Mouse (Mus musculus): Measurements from ENCODE around the gene Itpr3.

The Itpr3 gene

DNA sequence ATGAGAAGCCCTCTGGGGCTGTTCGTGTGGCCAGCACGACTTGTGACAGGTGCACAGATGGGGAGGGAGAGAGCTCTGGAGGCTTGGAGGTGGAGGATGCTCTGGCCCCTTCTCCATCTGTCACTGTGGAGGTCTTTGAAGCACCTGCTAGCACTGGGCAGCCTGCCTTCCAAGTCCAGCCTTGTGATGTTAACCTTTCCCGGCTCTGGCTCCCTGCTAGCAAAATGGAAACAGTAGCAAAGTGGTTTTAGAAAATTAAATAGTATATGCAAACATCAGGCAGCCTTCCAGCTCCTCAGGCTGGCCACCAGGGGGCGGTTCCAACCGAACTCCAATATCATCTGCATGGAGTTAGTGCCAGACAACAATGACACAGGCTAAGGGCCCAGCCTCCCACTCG lies 14.5 kb downstream of the Itpr3 start:
- peak; percentile 53 for DNase-seq (ENCODE audit: low read depth)

DNA sequence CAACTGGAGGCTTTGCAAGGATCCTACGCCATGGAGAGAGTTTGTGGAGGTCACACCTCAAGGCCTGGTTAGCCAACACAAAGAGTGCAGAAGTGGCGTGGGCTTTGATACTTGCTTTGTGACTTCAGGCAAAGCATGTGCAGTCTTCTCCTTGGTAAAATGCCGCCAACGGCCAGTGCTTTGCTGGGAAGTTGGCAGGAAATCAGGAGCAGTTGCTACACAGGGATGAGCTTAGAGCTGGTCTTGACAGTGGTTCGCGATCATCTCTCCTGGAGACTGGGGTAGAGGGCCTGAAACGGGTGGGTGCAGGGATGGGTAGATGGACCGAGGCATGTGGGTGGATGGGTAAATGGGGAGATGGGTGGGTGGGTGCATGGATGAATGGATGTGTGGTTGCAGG lies 15.3 kb downstream of the Itpr3 start:
- no peak for DNase-seq (ENCODE audit: low read depth)

DNA sequence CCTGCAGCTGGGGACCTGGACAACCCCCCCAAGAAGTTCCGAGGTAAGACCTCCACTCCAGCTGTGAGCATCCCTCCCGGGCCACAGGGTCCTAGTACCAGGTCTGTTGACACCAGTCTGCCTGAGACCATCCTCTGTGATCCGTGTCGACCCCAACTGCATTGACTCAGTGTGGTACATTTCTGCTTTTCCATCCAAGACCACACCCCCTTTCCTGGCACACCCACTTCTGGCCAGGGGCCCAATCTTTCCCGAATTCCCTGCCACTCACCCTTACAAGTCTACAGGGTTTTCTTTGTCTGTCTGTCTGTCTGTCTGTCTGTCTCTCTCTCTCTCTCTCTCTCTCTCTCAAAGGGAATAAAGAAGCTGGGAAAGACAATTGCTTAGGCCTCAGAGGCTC lies 16.0 kb downstream of the Itpr3 start:
- DNase-seq (ENCODE audit: low read depth) = no peak

DNA sequence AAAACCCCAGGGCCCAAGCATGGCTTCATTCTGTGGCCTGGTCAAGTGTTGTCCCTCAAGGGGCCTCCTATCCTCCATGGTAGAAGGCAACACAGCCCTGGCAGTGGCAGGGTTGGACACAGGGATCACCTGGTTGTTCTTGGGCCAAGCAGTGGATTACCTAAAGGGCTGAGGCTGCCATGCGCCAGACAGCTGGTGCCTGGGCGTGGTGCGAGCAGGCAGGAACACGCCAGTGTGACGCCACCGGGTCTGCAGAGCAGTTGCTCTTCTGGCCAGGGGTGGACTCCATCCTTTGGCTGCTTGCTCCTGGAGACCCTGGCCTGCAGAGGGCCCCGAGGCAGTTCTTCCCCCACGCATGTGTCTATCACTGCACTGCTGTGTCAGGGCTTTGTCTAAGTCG lies 16.7 kb downstream of the Itpr3 start:
- DNase-seq (ENCODE audit: low read depth) = no peak

DNA sequence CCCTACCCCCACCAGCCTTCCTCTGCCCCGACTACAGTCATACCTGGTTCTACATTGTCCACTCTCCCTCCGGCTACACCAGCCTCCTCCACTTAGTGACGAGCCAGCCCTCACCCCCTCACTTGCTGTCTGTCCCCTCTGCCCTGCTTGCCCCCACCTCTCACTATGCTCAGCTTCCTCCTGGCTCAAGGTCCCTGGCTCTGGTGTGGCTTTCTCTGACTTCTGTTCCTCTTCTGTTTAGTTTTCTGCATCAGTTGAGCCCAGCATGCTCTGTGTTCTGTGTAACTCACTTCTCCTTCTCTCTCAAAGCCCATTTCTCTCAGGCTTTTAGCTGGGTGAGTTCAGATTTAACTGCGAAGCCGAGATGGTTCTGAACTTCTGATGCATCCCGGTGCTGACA lies 17.1 kb downstream of the Itpr3 start:
- DNase-seq (ENCODE audit: low read depth) = no peak

DNA sequence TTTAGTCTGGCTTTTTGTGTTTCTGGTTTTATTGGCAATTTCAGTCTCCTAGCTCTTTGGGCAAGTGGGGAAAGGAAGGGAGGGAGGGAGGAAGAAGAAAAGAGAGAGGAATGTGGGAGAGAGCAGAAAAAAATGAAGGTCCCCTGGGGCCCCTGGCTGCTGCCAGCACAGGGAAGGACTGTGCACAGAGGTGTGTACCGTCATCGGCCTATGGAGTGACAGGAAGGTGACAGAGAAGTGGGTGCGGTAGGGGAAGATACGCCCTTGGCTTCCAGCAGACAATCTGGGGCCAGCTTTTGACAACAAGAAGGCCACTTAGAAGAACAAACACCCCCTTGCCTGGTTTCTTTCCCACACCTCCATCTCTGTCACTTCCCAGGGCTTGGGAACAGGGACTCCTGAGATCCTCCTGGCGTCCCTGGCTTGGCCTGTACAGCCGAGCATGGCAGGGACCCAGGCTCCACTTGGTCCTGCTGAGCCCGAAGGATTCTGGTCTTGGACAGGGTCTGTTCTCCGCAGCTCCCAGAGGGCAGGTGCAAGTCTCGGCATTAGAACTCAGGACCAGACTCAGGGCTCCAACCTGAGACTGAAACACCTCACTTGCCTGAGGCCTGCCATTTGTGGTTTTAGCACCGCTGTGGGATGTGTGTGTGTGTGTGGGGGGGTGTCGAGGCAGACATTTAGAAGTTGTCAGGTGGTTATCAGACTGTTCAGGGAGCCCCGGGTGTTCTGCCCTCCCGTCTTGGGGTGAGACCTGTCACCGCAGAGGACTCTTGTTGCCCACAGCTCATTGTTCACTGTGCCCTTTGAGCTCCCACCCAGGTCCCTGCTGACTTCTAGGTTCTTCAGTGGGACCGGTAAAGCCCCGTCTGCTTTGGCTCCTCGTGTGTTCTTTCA lies 18.0 kb downstream of the Itpr3 start:
- DNase-seq (ENCODE audit: low read depth) = no peak

DNA sequence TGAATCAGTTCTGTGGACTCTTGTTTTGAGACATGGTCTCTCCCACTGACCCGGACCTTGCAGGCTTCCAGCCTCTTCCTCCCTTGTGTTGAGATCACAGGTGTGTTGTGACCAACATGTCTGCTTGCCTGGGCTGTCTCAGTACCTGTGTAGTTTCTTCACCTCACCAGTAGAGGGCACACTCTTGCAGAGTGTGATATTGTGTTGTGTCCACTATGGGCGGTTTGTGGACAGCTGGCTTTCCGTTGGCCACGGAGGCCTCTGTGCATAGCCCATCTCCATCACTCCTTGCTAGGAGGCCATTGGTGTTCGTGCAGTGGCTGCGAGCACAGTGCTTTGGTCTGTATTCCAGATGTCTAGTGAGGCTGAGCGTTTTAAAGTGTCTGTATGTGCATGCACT lies 20.0 kb downstream of the Itpr3 start:
- no peak for DNase-seq (ENCODE audit: low read depth)

DNA sequence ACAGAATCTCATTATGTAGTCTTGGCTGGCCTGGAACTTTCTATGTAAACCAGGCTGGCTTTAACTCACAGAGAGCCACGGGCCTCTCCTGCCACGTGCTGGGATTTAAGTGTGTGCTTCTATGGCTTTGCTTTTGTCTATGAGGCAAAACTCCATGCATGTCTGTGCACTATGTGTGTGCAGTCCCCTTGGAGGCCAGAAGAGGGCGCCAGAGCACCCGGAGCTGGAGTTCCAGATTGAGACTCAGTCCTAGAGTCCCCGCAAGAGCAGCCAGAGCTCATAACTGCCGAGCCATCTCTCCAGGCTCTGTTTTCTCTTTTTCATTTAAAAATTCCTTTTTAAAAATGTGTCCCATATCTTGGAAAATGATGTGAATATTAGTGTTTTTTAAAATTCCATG lies 20.8 kb downstream of the Itpr3 start:
- peak; percentile 53 for DNase-seq (ENCODE audit: low read depth)

DNA sequence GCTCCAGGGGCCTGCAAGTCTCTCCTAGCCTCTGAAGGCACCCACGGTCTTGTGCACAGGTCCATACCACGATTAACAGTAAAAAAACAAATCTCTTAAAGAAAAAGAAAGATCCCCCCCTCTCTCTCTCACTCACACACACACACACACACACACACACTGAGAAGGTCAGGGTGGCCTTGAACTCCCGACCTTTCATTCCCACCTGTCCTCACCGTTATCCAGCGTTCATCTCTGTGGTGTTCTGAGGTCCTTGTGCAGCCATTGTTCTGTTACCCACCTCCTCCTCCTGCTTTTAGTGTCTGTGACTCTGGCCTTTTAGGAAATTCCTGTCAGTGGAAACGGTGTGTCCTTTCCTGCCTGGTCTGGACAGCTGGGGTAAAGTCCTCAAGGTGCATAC lies 21.4 kb downstream of the Itpr3 start:
- no peak for DNase-seq (ENCODE audit: low read depth)

DNA sequence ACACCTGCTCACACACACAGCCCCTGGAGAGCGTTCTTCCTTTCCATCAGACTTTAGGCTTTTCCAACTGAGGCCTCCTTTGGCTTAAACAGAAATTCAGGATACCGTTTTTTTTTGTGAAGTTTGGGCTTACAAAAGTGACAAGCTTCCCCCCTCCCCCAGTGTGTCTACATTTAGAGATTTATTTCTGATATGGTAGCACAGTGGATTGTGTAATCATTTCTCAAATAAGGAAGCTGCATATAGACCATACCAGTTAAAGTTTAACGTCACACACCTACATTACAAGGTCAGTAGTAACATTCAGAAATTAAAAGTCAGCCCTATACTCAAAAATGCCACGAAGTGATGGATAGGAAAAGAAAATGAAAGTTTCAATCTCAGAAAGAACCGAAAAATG lies 24.8 kb downstream of the Itpr3 start:
- DNase-seq (ENCODE audit: low read depth) = no peak

DNA sequence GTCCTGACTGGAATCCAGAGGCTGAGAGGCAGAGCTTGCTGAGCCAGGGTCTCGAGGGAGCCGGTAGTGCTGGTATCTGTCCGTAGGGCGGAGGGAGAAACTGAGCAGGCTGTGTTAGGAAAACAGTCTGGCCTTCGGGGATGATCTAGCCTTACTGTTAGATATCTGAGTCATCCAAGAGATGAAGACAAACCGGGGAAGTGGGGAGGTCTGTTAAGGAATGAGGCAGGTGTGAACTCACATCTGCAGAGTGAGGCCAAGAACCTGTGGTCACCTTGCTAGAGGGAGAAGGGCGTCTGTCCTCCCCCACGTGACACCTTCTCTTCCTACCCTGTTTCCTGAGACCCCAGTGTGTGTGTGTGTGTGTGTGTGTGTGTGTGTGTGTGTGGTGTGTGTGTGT lies 25.7 kb downstream of the Itpr3 start:
- no peak for DNase-seq (ENCODE audit: low read depth)

DNA sequence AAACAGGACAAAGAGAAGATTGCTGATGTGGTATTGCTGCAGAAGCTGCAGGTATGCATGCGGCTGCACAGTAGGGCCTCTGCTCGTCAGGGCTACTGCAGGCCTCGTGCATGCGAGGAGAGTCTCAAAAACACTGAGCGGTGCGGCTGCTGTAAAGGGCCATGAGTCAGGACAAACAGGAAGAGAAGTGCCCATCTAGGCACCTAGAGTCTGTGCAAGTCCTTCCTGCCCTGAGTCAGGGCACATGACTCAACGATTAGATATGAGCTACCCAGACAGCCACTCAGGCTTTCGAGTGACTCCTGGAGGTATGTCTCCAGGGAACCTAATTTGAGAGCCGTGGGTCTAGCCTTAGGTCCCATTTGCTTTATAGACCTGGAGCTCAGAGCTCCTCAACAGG lies 26.5 kb downstream of the Itpr3 start:
- peak; percentile 22 for DNase-seq (ENCODE audit: low read depth)

DNA sequence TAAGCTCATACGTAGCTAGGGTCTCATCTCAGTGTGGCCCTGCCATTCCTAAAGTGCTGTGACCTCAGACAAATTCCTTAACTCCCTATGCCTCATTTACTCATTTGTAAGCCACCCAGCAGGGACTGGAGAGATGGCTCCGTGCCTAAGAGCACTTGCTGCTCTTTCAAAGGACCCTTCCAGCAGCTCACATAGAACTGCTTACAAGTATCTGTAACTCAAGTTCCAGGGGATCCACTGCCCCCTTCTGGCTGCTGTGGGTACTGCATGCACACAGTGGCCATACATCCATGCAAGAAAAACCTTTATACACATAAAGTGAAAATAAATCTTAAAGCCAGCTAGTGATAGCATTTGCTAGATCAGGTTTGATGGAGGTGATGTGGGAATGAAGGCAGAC lies 28.6 kb downstream of the Itpr3 start:
- peak; percentile 85 for DNase-seq (ENCODE audit: low read depth)

DNA sequence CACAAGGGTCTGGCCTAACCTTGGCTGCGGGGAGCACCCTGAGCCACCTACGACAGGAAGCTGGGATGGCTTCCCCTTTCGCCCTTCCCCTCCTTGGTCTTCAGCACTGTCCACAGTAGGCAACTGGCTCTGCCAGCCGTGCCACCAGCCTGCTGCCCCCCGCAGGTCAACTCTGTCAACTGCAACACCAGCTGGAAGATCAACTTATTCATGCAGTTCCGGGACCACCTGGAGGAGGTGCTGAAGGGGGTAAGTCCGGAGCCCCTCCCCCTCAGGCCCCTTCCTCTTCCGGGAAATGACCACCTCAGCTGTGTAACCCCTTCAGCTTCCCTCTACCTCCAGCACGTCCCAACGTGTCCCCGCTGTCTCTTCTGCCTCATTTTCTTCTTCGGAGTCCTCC lies 30.3 kb downstream of the Itpr3 start:
- peak; percentile 58 for DNase-seq (ENCODE audit: low read depth)

DNA sequence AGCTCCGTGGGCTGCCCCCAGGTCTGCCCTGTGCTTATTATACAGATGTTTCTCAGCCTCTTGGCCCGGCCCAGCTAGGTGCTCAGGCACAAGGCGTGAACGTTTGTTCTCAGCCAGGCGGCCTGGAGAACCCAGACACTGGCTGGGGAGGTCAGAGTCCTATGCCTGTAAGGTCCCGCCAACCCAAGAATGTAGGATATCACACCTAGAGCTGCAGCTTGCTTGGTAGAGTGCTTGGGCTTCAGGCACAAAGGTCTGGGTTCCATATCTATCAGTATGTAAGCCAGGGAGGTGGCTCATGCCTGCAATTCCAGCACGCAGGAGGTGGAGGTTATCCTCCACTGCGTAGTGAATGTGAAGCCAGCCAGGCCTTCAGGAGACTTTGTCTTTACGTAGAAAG lies 33.0 kb downstream of the Itpr3 start:
- no peak for DNase-seq (ENCODE audit: low read depth)

DNA sequence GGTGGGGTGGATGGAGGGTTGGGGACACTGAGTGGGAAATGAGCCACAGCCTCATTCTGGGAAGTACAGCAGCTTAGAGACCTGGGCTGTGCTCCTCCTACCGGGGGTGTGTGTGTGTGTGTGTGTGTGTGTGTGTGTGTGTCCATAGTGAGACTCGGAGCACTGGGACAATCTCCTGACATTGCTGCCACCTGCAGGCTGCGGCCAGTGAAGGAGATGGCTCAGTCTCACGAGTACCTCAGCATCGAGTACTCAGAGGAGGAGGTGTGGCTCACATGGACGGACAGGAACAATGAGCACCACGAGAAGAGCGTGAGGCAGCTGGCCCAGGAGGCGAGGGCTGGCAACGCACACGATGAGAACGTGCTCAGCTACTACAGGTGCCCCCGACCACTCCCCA lies 38.6 kb downstream of the Itpr3 start:
- no peak for DNase-seq (ENCODE audit: low read depth)

DNA sequence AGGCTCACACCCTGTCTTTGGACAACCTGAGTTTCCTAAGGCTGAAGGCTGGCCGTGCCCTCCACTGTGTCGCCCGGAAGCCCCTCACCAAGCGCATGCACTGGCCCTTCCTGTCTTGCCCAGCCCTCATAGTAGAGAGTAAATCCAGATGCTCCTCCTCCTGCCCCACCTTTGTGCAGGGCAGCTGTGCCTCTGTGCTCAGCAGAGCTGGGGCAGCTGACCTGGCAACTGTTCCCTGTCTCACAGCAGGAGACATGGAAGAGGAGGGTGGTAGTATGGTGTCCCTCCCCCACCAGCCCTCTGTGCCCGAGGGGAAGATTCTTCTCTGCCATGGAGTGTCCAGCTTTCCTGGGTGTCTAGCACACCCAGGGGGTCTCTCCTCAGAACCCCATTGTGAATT lies 44.6 kb downstream of the Itpr3 start:
- no peak for DNase-seq (ENCODE audit: low read depth)

DNA sequence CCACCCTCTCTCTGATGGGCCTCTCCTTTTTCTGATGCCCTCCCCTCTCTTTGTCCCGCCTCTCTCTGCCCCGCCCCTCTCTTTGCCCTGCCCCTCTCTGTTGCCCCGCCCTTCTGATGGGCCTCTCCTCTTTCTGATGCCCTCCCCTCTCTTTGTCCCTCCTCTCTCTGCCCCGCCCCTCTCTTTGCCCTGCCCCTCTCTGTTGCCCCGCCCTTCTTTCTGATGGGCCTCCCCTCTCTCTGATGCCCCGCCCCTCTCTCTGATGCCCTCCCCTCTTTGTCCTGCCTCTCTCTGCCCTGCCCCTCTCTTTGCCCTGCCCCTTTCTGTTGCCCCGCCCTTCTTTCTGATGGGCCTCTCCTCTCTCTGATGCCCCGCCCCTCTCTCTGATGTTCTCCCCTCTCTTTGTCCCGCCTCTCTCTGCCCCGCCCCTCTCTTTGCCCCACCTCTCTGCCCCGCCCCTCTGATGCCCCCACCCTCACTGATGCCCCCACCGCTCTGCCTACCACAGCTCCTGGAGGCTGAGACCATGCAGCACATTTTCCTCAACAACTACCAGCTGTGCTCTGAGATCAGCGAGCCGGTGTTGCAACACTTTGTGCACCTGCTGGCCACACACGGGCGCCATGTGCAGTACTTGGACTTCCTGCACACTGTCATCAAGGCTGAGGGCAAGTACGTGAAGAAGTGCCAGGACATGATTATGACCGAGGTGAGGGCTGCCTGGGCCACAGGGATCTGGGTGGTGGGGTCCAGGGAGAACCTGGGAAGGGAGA lies 48.8 kb downstream of the Itpr3 start:
- peak; percentile 40 for DNase-seq (ENCODE audit: low read depth)

DNA sequence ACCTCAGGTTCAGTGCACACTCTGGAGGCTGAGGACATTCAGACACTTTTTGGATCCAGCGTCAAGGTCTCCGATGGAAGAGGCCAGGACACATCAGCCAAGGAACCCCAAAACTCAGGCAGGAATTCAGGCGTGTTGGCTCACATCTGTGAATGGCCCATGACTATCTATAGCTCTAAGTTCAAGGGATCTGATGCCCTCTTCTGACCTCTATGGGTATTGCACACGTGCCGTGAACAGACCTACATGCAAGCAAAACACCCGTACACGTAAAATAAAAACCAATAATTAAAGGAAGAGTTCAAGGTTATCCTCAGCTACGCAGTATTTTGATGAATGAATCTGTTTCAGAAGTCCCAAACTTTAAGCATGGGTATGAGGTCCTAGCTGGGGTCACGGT lies 49.6 kb downstream of the Itpr3 start:
- DNase-seq (ENCODE audit: low read depth) = peak; percentile 68

DNA sequence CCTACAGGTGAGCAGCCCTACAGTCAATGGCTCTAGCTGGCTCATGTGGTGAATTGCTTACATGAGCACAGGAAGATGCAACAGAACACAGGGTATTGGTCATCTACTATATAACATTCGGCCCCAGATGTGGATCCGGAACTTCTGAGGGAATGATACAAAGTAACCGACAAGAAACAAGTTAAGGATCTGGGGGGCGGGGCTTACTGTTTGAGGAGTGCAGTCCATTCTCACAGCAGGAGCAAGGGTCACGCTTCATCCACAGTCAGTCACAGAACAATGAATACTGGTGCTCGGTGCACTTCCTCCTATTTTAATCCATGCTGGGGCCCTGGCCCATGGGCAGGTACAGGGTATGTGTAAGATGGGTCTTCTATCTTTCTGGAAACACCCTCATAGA lies 50.8 kb downstream of the Itpr3 start:
- DNase-seq (ENCODE audit: low read depth) = no peak

DNA sequence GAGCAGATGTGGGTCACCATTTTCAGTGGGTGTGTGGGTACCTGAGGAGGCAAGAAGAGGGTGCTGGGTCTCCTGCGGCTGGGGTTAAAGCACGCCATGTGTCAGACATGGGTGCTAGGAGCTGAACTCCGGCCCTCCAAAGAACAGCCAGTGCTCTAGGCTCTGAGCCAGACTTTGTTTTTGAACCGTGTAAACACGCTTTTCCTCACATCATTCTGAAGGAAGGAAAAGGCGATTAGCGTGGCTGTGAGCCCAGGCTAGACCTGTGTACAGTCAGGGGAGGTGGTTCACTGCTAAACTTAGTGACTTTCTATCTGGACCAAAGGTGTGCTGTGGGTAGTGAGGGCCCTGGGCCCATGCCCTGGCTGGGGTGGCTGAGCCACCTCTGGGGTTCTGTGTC lies 53.0 kb downstream of the Itpr3 start:
- no peak for DNase-seq (ENCODE audit: low read depth)

DNA sequence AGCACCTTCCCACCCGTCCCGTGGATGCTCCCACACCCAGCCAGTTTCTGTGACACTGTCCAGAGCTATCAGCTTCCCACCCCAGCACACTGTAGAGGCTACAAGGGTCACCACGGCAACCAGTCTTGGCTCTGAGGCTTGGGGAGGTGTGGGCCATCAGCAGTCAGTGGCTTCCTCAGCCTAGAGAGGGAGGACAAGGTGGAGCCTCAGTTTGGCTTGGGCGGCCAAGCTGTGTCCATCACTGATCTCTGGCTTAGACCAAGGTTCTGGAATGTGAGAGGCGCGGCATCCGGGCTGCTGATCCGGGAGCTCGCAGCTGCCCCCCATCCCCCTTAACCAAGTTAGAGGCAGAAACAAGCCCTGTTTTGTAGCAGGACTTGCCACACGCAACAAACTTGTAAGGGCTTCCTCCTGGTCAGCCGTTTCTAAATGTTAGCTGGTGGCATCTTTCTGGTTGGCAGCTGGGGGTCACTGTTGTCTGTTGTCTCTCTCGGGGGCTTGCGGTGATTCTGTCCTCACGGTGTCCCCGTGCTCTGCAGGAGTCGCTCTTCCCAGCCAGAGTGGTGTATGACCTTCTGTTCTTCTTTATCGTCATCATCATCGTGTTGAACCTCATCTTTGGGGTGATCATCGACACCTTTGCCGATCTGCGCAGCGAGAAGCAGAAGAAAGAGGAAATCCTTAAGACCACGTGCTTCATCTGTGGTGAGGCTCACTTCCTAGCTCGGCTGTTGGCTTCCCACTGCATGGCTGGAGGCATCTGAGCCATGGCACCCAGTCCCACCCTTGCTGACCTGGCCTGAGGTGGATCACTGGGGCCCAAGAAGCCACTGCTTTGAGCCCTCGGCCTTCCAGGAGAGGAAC lies 61.8 kb downstream of the Itpr3 start:
- DNase-seq (ENCODE audit: low read depth) = peak; percentile 42

DNA sequence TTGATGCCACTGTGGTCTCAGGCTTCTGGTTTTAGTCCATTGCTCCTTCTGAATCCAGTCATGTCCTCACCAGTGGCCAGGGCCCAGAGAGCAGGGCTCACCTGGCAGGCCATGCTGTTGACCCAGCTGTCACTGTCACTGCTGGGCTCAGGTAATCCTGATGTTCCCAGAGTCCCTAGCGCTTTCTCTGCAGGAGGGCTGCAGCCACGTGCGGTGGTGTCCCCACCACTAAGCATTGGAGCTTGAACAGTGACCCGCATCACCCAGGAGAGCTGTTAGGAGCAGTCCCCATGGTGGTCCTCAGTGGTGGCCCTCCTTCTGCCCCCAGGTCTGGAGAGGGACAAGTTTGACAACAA lies 62.4 kb downstream of the Itpr3 start:
- no peak for DNase-seq (ENCODE audit: low read depth)
